Mouse (Mus musculus): ENCODE measurements at regions not wholly inside any gene's neighbourhood (a gene's known extent, or its start where the extent isn't known, plus 50 kb on each side); places are given as distances from the start of the nearest gene placed in this dataset.

DNA sequence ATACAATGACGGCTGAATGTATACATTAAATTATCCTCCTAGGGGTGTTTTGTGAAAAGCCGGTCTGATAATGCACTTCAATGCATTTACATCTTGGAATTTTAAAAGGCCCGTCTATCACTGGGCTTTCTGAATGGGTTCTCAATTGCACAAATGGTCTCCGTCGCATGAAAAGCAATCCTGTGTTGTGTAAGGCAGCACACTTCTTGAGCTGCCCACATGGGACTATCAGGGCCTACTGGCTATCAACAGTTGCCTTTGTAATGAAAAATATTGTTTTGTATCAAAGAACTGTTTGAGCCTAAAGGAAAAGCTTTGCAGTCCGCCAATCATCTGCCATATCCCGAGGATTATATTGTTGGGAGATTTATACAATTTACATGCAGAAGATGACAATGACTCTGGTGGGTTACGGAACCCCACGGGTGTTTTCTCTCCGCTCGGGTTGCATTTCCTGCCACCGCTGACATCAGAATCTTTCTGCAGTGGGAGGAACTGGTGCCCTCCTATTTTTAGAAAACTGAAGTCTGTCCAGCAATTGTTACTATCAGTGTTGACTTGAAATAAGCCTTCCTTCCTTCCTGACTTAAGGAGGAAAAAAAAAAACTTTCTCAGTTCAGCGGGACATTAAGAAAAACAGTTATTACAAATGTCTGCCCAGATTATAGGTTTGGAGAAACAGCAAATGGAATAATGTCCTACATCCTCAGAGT, 118.7 kb downstream of the Tmem26 start:
- no peak for TF ChIP-seq GATA1 (IDR thresholded peaks at IDR 0.05; ENCODE audit: low read length)
- TF ChIP-seq TAL1 (IDR thresholded peaks at IDR 0.05; ENCODE audit: low read length): no peak
- no peaks in the 10 kb centered on the region for H3K27me3 ChIP-seq (ENCODE audit: control insufficient read depth)
- no peaks in the 10 kb centered on the region for H3K36me3 ChIP-seq (ENCODE audit: control insufficient read depth)
- H3K4me1 ChIP-seq (ENCODE audit: control insufficient read depth): no peaks in the 10 kb centered on the region
- H3K4me3 ChIP-seq (replicated peaks): no peak overlapping the region
- peaks cover 2% of the 10 kb centered on the region; the same call in 1 of the 2 replicates for H3K9me3 ChIP-seq (ENCODE audit: control insufficient read depth, low read length)

DNA sequence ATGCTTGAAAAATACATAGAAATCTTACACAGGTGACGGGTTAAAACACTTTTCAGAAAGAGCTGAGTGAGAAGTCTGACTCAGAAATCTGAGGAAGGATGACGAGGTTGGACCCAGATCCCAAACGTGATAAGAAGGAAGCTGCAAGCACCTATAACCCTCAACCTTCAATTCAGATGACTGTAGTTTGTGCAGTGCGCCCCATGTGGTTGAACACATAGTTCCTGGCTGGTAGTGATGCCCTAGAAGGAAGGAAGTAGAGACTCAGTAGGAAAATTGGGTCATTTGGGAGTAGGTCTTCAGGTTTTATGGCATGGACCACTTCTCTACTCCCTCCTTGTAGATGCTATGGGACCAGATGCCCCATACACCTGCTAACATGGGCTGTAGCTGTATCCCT, 120.6 kb downstream of the Tmem26 start:
- TF ChIP-seq TAL1 (IDR thresholded peaks at IDR 0.05; ENCODE audit: low read length) (no peak), GATA1 (IDR thresholded peaks at IDR 0.05; ENCODE audit: low read length) (no peak)
- H3K36me3 ChIP-seq (ENCODE audit: control insufficient read depth): no peaks in the 10 kb centered on the region
- no peaks in the 10 kb centered on the region for H3K27me3 ChIP-seq (ENCODE audit: control insufficient read depth)
- no peaks in the 10 kb centered on the region for H3K4me1 ChIP-seq (ENCODE audit: control insufficient read depth)
- no peaks in the 10 kb centered on the region for H3K9me3 ChIP-seq (ENCODE audit: control insufficient read depth, low read length)
- no peak overlapping the region for H3K4me3 ChIP-seq (replicated peaks)

DNA sequence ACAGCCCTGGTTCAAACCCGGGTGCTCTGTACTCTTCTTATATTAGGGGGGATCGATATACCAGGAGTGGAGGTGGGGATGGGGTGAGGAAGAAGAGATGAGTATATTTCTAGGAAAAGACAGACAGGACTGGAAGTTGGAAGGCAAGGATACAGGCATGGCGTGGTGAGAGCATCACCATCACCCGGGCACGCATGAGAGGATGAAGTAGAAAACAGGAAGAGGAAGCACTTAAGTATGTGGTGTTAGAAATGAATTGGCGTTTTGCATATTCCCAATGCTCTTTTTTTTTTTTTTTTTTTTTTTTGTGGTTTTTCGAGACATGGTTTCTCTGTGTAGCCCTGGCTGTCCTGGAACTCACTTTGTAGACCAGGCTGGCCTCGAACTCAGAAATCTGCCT, 121.2 kb downstream of the Tmem26 start:
- TF ChIP-seq TAL1 (IDR thresholded peaks at IDR 0.05; ENCODE audit: low read length): no peak
- TF ChIP-seq GATA1 (IDR thresholded peaks at IDR 0.05; ENCODE audit: low read length): no peak
- no peaks in the 10 kb centered on the region for H3K36me3 ChIP-seq (ENCODE audit: control insufficient read depth)
- no peaks in the 10 kb centered on the region for H3K4me1 ChIP-seq (ENCODE audit: control insufficient read depth)
- no peaks in the 10 kb centered on the region for H3K27me3 ChIP-seq (ENCODE audit: control insufficient read depth)
- no peaks in the 10 kb centered on the region for H3K9me3 ChIP-seq (ENCODE audit: control insufficient read depth, low read length)
- H3K4me3 ChIP-seq (replicated peaks): no peak overlapping the region

DNA sequence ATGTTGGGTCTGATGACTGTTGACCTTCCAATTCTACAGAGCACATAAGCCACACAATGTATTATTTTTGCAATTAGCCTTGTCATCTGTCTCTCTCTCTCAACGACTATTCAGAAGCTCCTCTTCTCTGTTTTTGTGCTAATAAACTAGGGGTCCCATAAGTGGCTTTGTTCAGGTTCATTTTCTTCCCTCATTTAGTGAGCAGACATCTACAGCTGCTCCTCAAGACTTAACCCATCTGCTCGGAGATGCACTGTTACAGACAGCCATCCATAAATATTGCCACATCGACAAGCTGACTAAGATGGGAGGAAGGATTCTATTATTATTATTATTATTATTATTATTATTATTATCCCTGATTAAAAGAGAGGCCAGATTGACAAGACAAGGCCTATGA, 127.7 kb downstream of the Tmem26 start:
- Histone ChIP-seq H3K27me3 (ENCODE audit: control insufficient read depth) (no peaks in the 10 kb centered on the region), H3K4me1 (ENCODE audit: control insufficient read depth) (no peaks in the 10 kb centered on the region), H3K36me3 (ENCODE audit: control insufficient read depth) (no peaks in the 10 kb centered on the region), H3K9me3 (ENCODE audit: control insufficient read depth, low read length) (no peaks in the 10 kb centered on the region; the same call in 1 of the 2 replicates), H3K4me3 (replicated peaks) (no peak overlapping the region)
- no peak for TF ChIP-seq TAL1 (IDR thresholded peaks at IDR 0.05; ENCODE audit: low read length)
- no peak for TF ChIP-seq GATA1 (IDR thresholded peaks at IDR 0.05; ENCODE audit: low read length)

DNA sequence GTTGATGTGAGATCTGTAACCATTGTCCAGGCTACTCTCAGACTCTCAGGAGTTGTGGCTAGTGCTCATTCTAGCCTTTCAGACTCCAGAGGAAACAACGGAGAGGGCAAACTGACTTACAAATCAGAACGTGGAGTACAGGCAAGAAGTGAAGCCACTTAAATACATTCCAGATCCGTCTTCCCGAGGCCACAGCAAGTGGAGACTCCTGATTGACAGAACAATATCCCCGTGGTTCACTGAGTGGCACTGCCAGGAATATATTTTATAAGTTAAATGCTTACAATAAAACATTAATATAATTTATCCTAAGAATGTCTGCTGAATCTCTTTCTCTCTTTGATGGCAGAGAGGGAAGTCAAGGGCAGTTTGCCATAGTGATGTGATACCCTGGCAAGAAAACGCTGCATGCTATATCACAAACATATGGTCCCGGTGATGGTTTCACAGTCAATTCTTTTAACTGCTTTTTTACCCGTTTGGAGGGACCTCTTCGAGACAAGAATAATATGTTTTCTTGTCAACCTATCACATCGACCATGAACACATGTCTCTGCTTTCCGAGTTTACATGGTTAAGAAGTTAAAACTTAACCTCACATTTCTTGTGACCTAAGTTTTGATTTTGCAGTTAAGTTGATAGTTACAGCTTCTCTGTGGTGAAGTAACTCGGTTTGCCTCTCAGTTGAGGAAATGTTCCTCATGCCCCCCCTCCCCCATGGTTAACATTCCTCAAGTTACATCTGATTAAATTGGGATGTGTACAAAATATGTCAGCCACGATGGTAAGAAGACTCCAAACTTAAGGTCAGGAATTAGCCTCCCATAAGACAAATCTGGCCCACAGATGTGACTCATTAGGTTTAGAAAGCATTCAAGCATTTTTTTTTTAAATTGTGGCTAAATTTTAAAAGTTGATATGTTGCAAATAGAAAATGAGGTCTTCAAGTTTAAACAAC, 132.8 kb downstream of the Tmem26 start:
- Histone ChIP-seq H3K4me3 (replicated peaks) (no peak overlapping the region), H3K4me1 (ENCODE audit: control insufficient read depth) (no peaks in the 10 kb centered on the region), H3K27me3 (ENCODE audit: control insufficient read depth) (no peaks in the 10 kb centered on the region), H3K36me3 (ENCODE audit: control insufficient read depth) (no peaks in the 10 kb centered on the region), H3K9me3 (ENCODE audit: control insufficient read depth, low read length) (peaks cover 2% of the 10 kb centered on the region; the same call in 1 of the 2 replicates)
- TF ChIP-seq GATA1 (IDR thresholded peaks at IDR 0.05; ENCODE audit: low read length) (no peak), TAL1 (IDR thresholded peaks at IDR 0.05; ENCODE audit: low read length) (no peak)

DNA sequence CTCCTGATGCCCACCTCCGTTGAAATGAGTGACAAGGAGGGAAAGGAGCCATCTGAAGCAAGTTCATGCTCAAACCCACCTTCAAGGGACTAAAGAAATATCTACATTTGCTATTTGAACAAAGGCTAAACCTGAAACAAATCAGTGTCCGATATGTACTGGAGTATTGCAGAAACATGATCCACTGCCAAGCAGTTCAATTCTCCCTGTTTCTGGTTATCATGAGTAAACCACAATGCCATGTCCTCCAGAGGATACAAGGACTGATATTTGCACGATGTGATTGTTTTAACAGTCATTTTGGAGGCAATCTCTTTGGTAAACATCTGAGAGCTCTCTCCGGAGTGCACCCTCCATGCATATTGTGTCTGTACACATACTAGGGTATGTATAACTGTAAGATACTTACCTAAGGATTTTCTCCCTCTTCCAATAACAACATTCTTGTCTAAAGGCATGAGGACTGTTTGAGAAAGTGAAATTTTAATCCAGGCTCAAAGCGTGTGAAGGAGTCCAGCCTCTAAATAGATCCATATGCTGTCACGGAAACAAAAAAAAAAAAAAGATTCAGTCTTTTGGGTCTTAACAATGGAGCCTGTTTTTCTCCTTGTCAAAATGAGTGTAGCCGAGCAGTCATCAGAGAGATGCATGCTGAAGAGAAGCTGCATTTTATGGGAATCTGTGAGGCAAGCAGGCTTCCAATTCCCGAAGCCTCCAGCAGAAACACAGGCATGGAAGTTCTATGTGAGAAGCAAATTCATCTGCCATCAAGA, 141.3 kb downstream of the Tmem26 start:
- peaks cover 14% of the 10 kb centered on the region for H3K9me3 ChIP-seq (ENCODE audit: control insufficient read depth, low read length)
- no peaks in the 10 kb centered on the region for H3K27me3 ChIP-seq (ENCODE audit: control insufficient read depth)
- TF ChIP-seq TAL1 (IDR thresholded peaks at IDR 0.05; ENCODE audit: low read length): no peak
- TF ChIP-seq GATA1 (IDR thresholded peaks at IDR 0.05; ENCODE audit: low read length): no peak
- no peak overlapping the region for H3K4me3 ChIP-seq (replicated peaks)
- no peaks in the 10 kb centered on the region for H3K4me1 ChIP-seq (ENCODE audit: control insufficient read depth)
- H3K36me3 ChIP-seq (ENCODE audit: control insufficient read depth): no peaks in the 10 kb centered on the region

DNA sequence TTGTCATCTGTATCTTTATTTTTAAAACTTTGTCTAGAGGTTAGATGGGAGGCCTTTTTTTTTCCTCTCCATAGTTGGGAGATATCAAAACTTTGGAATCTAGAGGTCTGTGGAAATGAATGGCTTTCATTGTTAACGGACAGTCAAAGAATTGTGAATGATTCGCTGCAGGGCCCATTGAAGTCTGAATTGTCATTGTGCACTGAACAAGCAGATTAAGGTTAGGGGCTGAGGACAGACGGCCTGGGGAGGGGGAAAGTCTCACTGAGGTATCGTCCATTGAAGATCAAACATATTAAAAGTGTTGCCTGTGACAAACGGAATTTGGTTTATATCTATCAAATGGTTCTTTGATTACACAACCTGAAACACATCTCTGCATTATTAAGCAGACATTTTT, 142.3 kb downstream of the Tmem26 start:
- no peak for TF ChIP-seq TAL1 (IDR thresholded peaks at IDR 0.05; ENCODE audit: low read length)
- no peak for TF ChIP-seq GATA1 (IDR thresholded peaks at IDR 0.05; ENCODE audit: low read length)
- Histone ChIP-seq H3K4me1 (ENCODE audit: control insufficient read depth) (no peaks in the 10 kb centered on the region), H3K4me3 (replicated peaks) (no peak overlapping the region), H3K9me3 (ENCODE audit: control insufficient read depth, low read length) (peaks cover 16% of the 10 kb centered on the region), H3K36me3 (ENCODE audit: control insufficient read depth) (no peaks in the 10 kb centered on the region), H3K27me3 (ENCODE audit: control insufficient read depth) (no peaks in the 10 kb centered on the region)

DNA sequence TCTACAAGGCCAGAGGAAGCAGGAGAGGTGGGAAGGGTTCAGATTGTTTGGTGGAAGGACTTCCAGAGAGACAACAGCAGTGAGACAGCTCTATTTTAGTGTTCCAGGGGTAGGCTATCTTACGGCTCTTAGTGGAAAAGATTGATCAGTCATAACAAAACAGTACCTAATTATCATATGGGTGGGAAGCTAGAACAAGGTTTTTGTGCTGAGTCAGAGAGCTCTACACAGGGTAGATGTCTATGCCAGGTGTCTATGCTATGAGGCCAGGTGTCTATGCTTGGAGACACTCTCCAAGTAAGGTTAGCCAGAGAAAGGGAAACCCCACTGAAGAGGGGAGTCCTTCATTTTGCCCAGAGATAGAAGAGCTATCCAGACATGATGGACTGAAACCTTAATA, 143.9 kb downstream of the Tmem26 start:
- Histone ChIP-seq H3K27me3 (ENCODE audit: control insufficient read depth) (no peaks in the 10 kb centered on the region), H3K36me3 (ENCODE audit: control insufficient read depth) (no peaks in the 10 kb centered on the region), H3K9me3 (ENCODE audit: control insufficient read depth, low read length) (peaks cover 16% of the 10 kb centered on the region), H3K4me1 (ENCODE audit: control insufficient read depth) (no peaks in the 10 kb centered on the region), H3K4me3 (replicated peaks) (no peak overlapping the region)
- TF ChIP-seq GATA1 (IDR thresholded peaks at IDR 0.05; ENCODE audit: low read length) (no peak), TAL1 (IDR thresholded peaks at IDR 0.05; ENCODE audit: low read length) (no peak)

Measured in erythroblast, embryonic 14.5 days (primary cell).